Mouse (Mus musculus) kidney, embryonic 14.5 days (tissue): ENCODE measurements around the gene Scg3. TPM values are rescaled to one million over a fixed set of nuclear protein-coding genes. Genes with fewer than 3 reads are reported as not detected.

Source experiments
- ATAC-seq: fragments of 200-750 bp; cut with Nextera tagmentation; 2 replicates; pipeline ENCODE4 v1.8.0; 2017; ENCODE audit warnings: moderate number of reproducible peaks, mild to moderate bottlenecking, moderate TSS enrichment, moderate library complexity; ENCODE audit not compliant: low FRiP score, low TSS enrichment
- H3K27ac ChIP-seq: fragments of 300-500 bp; sonication (generic); 2 replicates; pipeline ENCODE4 v1.5.1; 2014; ENCODE audit warnings: low read depth, mild to moderate bottlenecking, low read length, moderate library complexity, mixed read lengths
- H3K27me3 ChIP-seq: fragments of 300-500 bp; sonication (generic); 2 replicates; pipeline ENCODE4 v1.6.1; 2014; ENCODE audit warnings: mild to moderate bottlenecking, low read length; ENCODE audit not compliant: control insufficient read depth, insufficient read depth
- H3K36me3 ChIP-seq: fragments of 300-500 bp; sonication (generic); 2 replicates; pipeline ENCODE4 v1.6.1; 2014; ENCODE audit warnings: low read length, mixed read lengths; ENCODE audit not compliant: control insufficient read depth, insufficient read depth
- H3K4me1 ChIP-seq: fragments of 300-500 bp; sonication (generic); 2 replicates; pipeline ENCODE4 v1.6.1; 2014; ENCODE audit warnings: low read length, mixed read lengths; ENCODE audit not compliant: control insufficient read depth, insufficient read depth
- H3K4me2 ChIP-seq: fragments of 300-500 bp; sonication (generic); replicated peaks from 2 replicates; pipeline ENCODE4 v1.6.1; 2014; ENCODE audit warnings: low read depth, mild to moderate bottlenecking, low read length
- H3K4me3 ChIP-seq: fragments of 300-500 bp; sonication (generic); 2 replicates; pipeline ENCODE4 v1.5.1; 2014; ENCODE audit warnings: mild to moderate bottlenecking, low read length
- H3K9ac ChIP-seq: fragments of 300-500 bp; sonication (generic); 2 replicates; pipeline ENCODE4 v1.6.1; 2014; ENCODE audit warnings: low read depth, mild to moderate bottlenecking, low read length, moderate library complexity
- H3K9me3 ChIP-seq: fragments of 300-500 bp; sonication (generic); 2 replicates; pipeline ENCODE4 v1.6.1; 2016; ENCODE audit warnings: low read length; ENCODE audit not compliant: control insufficient read depth
- WGBS: fragments of 180-500 bp; shearing (Covaris S2); extraction: QIAGEN DNeasy Blood & Tissue Kit; methylation state at CpG from one replicate; pipeline ENCODE4 v1.1.7; 2014; 5-methylcytosine and 5-hydroxymethylcytosine counted together
- polyA plus RNA-seq: library from polyadenylated mRNA; unstranded; fragments of >200 nt; fragmentation: Nextera tagmentation; extraction: Ambion mirVana; gene quantifications from 2 replicates; pipeline ENCODE4 v1.2.1, GENCODE M21; 2014

Gene Scg3
- 0.26 and 0.35 TPM in 2 replicates for polyA plus RNA-seq

GRCm38 (mm10) chr9:75683426-75684191 lies at the start of gene Scg3:
Gene Scg3 (minus strand): TSS chr9:75684056.
- Histone ChIP-seq H3K4me1 (no peaks in the 10 kb centered on the region), H3K9ac (no peak within 1 kb of the TSS), H3K27me3 (no peaks in the 10 kb centered on the region), H3K27ac (no peak within 1 kb of the TSS), H3K4me2 (peak within 1 kb of the TSS; percentile 46), H3K36me3 (no peaks in the 10 kb centered on the region), H3K4me3 (peak within 1 kb of the TSS; percentile 21), H3K9me3 (no peaks in the 10 kb centered on the region)
- ATAC-seq, result peak; percentile 97
- 7% methylated on average over 42 of the region's 42 CpGs for WGBS

- H3K4me2 ChIP-seq, result no peak overlapping the region
- no peaks in the 10 kb centered on the region for H3K4me1 ChIP-seq
- no peak overlapping the region for H3K27ac ChIP-seq
- peak; percentile 32; the same call in 1 of the 2 replicates for ATAC-seq
- H3K9me3 ChIP-seq, result no peaks in the 10 kb centered on the region
- H3K4me3 ChIP-seq, result no peak overlapping the region
- no peak overlapping the region for H3K9ac ChIP-seq
- WGBS, result 43% methylated on average over 11 of the region's 11 CpGs
- no peaks in the 10 kb centered on the region for H3K27me3 ChIP-seq
- no peaks in the 10 kb centered on the region for H3K36me3 ChIP-seq
These were observed 36.3 kb upstream of the Scg3 start for GRCm38 (mm10) chr9:75719952-75720687.

- Histone ChIP-seq H3K4me3 (no peak overlapping the region), H3K4me1 (no peaks in the 10 kb centered on the region), H3K9ac (no peak overlapping the region), H3K4me2 (no peak overlapping the region), H3K36me3 (no peaks in the 10 kb centered on the region), H3K27me3 (no peaks in the 10 kb centered on the region), H3K9me3 (no peaks in the 10 kb centered on the region), H3K27ac (no peak overlapping the region)
- no peak for ATAC-seq
- 82% methylated on average over 3 of the region's 3 CpGs for WGBS
These were observed 35.6 kb upstream of the Scg3 start for GRCm38 (mm10) chr9:75719481-75719880.

DNA sequence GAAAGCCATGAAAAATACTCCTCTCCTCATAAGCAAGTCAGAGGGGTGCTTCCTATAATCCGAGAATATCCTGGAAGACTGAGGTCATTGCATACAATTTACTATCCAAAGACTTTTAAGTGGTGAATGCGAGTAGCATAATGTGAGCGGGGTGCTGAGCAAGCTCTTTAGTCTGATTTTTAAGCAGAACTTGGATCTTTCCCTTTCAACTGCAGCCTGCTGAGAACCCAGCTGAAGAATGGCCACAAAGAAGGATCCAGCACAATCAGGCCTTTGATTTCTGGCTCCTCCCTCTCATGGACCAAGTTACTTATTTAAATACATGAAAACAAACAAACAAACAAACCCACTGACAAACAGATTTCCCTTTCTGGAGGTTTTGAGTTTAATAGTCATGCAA lies 916 bp upstream of the Scg3 start:
- WGBS, result 75% methylated on average over 3 of the region's 3 CpGs
- no peaks in the 10 kb centered on the region for H3K36me3 ChIP-seq

GRCm38 (mm10) chr9:75684292-75684691 lies 436 bp upstream of the Scg3 start:
- H3K4me3 ChIP-seq, result peak overlapping the region; percentile 21; the same call in 1 of the 2 replicates
- 69% methylated on average over 4 of the region's 4 CpGs for WGBS
- no peaks in the 10 kb centered on the region for H3K4me1 ChIP-seq
- no peak overlapping the region for H3K9ac ChIP-seq
- peak overlapping the region; percentile 46 for H3K4me2 ChIP-seq
- no peaks in the 10 kb centered on the region for H3K27me3 ChIP-seq
- no peak overlapping the region for H3K27ac ChIP-seq
- no peaks in the 10 kb centered on the region for H3K36me3 ChIP-seq
- H3K9me3 ChIP-seq, result no peaks in the 10 kb centered on the region
- ATAC-seq, result no peak

More for the DNA sequence above, 916 bp upstream of the Scg3 start:
- no peak overlapping the region for H3K9ac ChIP-seq
- no peak overlapping the region for H3K4me3 ChIP-seq
- no peaks in the 10 kb centered on the region for H3K4me1 ChIP-seq
- H3K27ac ChIP-seq, result no peak overlapping the region
- no peaks in the 10 kb centered on the region for H3K9me3 ChIP-seq
- ATAC-seq, result no peak
- H3K27me3 ChIP-seq, result no peaks in the 10 kb centered on the region
- H3K4me2 ChIP-seq, result no peak overlapping the region

GRCm38 (mm10) chr9:75680606-75681005 lies 3.2 kb downstream of the Scg3 start:
- Histone ChIP-seq H3K27me3 (no peaks in the 10 kb centered on the region), H3K27ac (no peak overlapping the region), H3K9ac (no peak overlapping the region), H3K4me3 (no peak overlapping the region), H3K4me2 (no peak overlapping the region), H3K36me3 (no peaks in the 10 kb centered on the region), H3K9me3 (no peaks in the 10 kb centered on the region), H3K4me1 (no peaks in the 10 kb centered on the region)
- WGBS, result 91% methylated on average over 5 of the region's 5 CpGs
- ATAC-seq, result no peak

DNA sequence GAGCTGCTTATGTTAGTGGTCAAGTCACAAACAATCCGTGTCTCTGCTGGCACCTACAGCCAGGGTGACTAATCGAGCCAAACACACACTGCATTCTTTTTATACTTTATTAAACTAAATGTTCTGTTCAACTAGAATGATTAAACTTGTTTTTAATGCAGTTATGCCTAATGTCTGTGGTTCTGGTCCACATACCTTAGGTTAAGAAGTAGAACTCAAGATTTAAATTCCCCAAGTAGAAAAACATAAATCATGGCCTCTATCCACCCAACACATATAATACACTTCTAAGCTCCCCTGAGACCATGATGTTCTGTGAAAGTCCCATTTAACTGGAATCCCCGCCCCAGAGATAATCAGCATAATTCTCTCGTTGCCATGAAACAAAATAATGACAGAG lies 4.2 kb downstream of the Scg3 start:
- ATAC-seq, result no peak
- WGBS, result 77% methylated on average over 4 of the region's 4 CpGs

GRCm38 (mm10) chr9:75678341-75678740 lies 5.5 kb downstream of the Scg3 start:
- no peaks in the 10 kb centered on the region for H3K9me3 ChIP-seq
- H3K4me1 ChIP-seq, result no peaks in the 10 kb centered on the region
- ATAC-seq, result no peak
- no peak overlapping the region for H3K9ac ChIP-seq
- no peak overlapping the region for H3K4me3 ChIP-seq
- no peak overlapping the region for H3K4me2 ChIP-seq
- H3K27me3 ChIP-seq, result no peaks in the 10 kb centered on the region
- H3K36me3 ChIP-seq, result no peaks in the 10 kb centered on the region
- no peak overlapping the region for H3K27ac ChIP-seq
- WGBS, result 83% methylated on average over 7 of the region's 7 CpGs

More for the DNA sequence above, 4.2 kb downstream of the Scg3 start:
- no peak overlapping the region for H3K27ac ChIP-seq
- no peak overlapping the region for H3K9ac ChIP-seq
- no peak overlapping the region for H3K4me3 ChIP-seq
- H3K4me2 ChIP-seq, result no peak overlapping the region
- H3K9me3 ChIP-seq, result no peaks in the 10 kb centered on the region
- H3K4me1 ChIP-seq, result no peaks in the 10 kb centered on the region
- H3K27me3 ChIP-seq, result no peaks in the 10 kb centered on the region
- H3K36me3 ChIP-seq, result no peaks in the 10 kb centered on the region

DNA sequence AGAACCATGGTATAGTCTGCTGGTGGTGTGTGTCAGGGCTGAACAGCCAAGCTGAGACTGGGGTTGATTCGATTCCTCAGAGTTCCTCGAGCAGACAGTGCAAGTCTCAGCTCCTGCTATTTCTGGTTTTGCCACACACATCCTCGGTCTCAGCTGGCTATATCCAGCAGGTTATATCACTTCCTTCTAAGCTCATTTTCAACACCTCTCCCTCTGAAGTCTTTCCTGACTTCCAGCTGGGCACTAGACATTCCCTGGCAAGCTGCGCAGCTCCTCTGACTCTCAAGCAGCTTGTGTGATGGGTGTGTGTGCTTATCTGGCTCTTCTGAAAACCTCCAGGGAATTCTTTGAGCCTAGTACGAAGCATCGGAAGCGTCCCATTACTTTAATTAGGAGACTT lies 7.6 kb downstream of the Scg3 start:
- Histone ChIP-seq H3K36me3 (no peaks in the 10 kb centered on the region), H3K4me2 (no peak overlapping the region), H3K27me3 (no peaks in the 10 kb centered on the region), H3K27ac (no peak overlapping the region), H3K9me3 (no peaks in the 10 kb centered on the region), H3K4me1 (no peaks in the 10 kb centered on the region), H3K4me3 (no peak overlapping the region), H3K9ac (no peak overlapping the region)
- 78% methylated on average over 7 of the region's 7 CpGs for WGBS
- ATAC-seq, result no peak
